Mouse (Mus musculus): ENCODE measurements at regions not wholly inside any gene's neighbourhood (a gene's known extent, or its start where the extent isn't known, plus 50 kb on each side); places are given as distances from the start of the nearest gene placed in this dataset.
"Not testable (repeated sequence)": the region's sequence is repeated elsewhere in the genome, so short reads cannot be mapped to it uniquely, and the experiment has no call there.

DNA sequence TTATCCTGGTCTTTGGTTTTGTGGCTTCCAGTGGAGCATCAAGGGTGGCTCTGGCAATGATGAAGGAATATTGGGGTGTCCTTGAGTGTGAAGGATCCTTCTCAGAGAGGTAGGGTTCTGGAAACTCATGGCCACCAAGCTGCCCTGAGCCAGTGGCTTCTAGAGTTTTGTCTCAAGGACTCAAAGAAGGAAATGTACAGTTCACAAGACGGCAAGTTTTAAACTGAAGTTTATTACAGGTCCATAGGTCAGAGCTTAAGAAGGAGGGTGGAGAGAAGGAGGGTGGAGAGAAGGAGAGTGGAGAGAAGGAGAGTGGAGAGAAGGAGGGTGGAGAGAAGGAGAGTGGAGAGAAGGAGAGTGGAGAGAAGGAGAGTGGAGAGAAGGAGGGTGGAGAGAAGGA is 178.0 kb downstream of the Wdr11 start:
- DNase-seq (ENCODE audit: extremely low spot score, low read depth, low spot score) = not testable (repeated sequence)

DNA sequence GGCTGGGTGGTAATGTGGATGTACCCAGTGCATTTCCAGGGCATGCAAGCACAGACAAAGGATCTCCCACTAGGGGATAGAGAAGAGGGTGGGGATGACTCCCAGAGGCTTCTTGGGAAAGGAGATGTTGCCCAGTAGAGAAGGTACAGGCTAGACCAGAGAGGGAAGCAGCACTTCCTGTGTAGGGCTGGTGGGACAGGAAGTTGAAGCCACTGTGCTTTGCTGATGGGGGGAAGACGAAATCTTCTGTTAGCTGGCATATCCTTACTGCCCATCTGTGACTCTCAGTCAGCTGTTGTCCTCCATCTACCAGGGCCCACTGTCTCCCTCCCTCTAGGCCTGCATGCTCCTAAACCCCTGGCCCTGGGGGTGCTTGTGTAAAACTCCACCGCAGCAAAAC is 180.2 kb downstream of the Wdr11 start:
- no peak for DNase-seq (ENCODE audit: extremely low spot score, low read depth, low spot score)

DNA sequence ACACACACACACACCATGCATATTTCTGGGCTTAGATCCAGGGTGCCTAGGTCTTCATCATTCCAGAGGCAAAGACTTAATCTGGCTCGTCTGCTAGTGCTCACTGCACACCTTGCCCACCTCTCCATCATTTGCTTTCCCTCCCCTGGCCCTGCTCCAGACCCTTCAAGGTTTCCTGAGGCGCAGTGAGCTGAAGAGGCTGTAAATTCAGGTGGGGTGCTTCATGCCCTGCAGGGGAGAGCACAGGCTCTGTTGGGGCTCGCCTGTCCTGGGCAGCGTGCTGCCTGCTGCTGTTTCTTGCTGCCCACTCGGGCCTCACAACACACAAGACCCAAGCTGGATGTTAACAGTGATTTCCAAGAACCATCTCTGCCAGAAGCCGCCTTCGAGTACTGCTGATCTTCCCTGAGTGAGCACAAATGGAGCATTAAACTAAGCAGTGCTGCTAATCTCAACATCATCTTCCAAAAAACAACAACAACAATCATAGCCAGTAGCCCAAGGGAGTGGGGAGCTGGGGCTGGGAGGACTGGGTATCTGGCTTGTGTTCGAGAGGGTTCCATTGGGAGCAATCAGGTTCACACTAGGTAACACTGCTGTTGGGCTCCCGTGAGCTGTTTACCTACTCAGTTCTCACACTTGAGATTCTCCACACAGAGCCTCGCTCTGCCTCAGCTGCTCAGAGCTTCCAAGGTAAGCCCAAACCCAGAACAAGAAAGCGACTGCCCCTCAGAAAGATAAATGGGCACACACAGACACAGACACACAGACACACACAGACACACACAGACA is 181.1 kb downstream of the Wdr11 start:
- no peak for DNase-seq (ENCODE audit: extremely low spot score, low read depth, low spot score)

DNA sequence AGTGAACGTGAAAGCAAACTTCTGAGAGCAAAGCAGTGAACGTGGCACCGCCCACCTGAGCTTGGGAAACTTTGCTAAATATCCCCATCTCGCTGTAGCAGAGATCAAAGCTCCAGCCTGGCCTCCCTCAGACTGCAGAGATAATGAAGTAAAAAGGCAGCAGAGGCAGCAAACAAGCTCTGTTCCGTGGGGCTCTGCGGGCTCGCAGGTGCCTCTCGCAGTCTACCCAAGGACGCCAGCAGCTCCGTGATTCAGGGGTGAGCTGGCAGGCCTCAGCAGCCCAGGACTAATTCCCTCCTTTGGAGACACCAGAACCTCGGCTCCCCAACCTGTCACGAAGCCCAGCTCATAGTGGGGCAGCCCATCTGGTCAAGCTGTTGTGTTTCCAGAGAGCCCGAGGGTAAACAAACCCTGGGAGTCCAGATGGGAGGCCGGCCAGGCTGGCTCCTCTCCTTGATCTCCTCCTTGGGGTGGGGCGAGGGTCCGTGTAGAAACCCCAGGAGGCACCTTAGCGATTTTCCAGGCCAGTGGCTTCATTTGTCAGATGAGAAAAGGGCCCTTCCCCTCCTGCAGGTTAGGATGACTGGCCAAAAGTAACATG is 182.7 kb downstream of the Wdr11 start:
- no peak for DNase-seq (ENCODE audit: extremely low spot score, low read depth, low spot score)

DNA sequence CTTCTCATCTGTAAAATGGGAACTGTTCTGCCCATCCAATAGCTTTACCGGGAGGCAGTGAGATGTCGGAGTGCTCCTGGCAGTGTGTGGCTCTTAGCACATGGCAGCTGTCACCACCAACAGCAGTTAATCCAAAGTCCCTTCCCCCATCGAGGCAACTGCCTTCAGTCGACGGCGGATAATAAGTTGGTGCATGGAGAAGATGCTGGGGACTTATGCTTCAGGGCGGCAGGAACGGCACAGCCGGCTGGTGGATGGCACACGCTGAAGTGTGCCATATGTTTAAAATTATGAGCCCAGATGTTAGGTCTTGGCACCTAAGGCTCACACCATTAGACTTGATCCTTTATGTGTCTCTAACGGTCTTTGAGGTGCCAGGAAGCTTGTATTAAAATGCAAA is 183.5 kb downstream of the Wdr11 start:
- no peak for DNase-seq (ENCODE audit: extremely low spot score, low read depth, low spot score)

DNA sequence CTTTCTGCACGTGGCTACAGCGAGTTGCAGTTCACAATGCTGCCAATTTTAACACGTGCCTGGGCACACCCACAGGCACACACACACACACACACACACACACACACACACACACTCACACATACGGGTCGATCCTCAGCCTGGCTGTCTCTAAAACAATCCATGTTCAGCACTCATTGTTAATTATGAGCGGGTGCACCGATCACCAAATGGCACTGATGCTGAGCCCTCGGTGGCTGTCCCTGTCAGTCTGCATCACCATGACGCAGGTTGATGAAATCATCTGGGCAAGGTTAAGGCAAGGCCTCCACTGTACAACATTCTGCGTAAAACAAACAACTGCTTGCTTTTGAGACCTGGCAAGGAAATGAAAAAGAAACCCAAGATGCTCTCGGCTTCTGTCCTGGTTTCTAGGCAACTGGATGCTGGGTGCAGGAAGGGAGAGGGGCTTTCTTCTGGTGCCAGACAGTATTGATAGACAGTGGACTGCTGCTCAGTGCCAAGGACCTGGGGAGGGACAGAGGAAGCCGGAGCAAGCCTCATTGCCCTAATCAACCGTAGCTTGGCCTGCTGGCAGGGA is 187.3 kb downstream of the Wdr11 start:
- DNase-seq (ENCODE audit: extremely low spot score, low read depth, low spot score) = no peak

DNA sequence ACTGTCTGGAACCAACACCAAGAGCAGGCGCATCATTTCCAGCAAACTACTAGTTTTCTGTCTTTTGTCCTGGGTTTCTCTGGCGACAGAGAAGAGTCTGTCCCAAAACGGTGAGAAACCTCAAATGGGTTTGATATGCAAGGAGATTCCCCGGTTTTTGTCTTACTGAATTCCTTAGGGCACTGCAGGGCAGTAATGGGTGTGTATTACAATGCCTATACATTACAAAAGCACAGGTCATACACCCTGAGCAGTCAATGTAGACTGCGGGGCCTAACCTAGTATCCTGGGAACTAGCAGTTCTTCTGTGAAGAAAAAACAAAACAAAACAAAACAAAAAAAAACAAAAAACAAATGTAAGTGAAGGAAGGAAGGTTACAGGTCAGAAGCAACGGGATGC is 188.3 kb downstream of the Wdr11 start:
- DNase-seq (ENCODE audit: extremely low spot score, low read depth, low spot score) = no peak

DNA sequence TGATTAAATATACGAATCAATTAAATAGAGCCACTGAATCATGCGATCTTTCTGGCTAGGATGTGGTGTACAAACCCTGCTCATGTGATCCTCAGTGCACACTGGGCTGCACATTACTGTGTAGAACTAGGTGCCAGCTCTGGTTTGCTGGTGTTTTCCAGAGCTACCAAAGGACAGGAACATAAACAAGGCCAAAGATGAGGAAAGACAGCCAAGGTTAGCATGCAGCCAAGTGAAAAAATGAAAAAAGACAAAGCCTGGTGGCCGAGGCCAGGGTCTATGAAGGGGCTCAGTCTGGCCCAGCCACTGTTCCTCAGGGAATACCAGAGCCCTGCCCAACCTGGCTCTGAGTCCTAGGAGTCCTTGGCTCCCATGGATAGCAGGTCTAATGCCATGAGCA is 190.1 kb downstream of the Wdr11 start:
- DNase-seq (ENCODE audit: extremely low spot score, low read depth, low spot score) = no peak

DNA sequence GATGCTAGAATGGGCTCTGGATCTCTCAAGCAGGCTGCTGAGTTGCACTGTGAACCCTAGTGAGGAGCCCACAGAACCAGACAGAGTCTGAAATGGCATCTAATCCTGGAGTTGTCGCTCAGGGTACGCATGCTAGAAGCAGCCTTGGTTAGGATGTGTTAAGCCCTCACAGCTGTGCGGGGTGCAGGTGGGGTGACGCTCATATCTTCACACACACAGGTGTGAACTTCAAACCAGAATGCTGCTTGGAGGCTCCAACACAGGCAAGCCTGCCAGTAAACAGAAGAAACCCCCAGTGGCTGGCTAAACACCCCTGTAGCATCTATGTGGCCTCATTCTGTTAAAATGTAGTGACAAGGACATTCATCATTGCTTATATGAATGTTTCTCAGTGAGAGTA is 193.3 kb downstream of the Wdr11 start:
- DNase-seq (ENCODE audit: extremely low spot score, low read depth, low spot score) = no peak

DNA sequence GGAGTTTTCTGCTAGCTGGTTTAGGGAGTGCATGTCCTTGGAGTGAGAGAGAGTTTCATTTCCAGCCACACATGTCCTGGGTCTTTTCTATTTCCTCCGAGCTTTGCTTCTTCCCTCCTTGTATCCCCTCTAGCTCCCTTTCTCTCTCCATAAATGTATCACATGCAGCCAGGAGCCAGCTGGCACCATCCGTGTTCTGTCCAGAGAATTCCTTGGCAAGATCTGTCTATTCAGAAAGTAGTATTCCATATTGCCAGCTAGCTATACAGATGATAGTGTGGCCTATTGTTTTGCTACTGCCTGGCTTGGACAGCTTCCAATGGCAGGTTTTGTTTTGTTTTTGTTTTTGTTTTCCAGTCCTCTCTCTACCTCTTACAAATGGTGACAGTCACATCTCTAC is 195.3 kb downstream of the Wdr11 start:
- DNase-seq (ENCODE audit: extremely low spot score, low read depth, low spot score) = no peak

DNA sequence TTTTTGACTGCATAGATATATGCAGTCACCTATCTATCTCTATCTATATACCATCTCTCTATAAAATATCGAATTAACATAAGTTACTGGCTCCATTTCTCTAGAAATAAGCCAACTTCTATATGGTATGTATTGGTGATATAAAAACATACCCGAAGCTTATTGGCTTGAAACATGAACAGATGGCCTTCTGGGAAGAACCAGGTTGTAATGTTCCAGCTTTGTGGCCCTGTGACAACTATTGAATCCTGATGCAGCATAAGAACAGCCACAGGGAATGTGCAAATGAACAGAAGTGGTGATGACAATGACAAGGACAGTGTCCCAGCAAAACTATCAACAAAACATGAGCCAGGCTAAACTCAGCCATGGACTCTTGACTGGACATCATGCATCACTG is 196.1 kb downstream of the Wdr11 start:
- DNase-seq (ENCODE audit: extremely low spot score, low read depth, low spot score) = no peak

DNA sequence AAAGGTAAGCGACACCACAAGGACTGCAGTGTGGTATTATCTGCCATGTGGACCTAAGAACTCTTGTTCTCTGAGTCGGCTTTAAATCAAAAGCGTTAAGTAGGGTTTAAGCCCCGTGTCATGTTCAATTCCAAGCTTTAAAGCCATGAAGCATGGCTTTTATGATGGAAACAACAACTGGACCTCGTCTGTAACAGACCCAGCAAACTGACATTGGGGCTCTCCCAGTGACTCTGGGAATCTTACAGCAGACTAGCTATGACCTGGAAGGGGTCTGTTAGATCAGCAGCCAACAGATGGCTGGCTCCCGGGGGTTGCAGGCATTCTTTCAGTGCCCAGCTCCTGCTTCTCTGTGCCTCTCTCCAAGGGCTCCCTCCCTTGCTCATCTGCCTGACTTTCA is 197.8 kb downstream of the Wdr11 start:
- DNase-seq (ENCODE audit: extremely low spot score, low read depth, low spot score) = peak; percentile 74

DNA sequence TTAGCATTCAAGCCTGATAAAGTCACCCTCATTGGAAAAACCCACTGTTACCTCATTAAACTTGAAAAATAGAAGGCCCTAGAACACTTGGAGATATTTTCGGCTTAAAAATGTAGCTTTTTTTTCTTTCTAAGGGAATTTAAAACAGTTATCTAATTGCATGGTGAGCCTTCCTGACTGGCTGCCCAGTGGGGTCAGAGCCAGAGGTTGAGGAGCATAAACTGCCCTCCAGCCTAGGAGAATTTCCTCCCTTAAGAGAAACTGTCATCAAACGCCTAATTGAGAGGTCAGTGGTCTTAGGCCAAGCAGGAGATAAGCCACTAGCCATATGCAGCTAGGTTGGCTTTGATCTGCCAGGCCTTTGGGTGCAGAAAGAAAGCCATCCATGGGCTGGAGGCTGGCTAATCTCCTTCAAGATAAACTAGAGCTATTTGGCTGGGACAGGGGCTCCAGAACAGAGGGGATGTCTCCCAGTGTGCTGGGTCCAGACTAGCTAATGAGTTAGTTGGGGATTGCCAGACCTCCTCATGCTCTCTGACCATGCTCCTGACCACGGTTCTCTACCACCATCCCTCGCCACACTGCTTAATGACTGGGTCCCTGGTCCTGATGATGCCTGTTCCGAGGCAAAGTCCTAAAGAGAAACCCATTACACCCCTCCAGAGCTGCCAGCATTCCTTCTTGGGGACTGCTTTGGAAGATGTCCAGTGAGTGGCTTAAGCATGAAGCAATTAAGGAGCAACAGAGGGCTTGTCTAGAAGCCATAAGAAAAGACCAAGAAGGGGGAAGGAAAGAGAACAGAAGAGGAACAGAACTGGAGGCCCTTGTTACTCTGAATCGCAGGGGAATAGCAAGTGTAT is 199.2 kb downstream of the Wdr11 start:
- DNase-seq (ENCODE audit: extremely low spot score, low read depth, low spot score) = no peak

DNA sequence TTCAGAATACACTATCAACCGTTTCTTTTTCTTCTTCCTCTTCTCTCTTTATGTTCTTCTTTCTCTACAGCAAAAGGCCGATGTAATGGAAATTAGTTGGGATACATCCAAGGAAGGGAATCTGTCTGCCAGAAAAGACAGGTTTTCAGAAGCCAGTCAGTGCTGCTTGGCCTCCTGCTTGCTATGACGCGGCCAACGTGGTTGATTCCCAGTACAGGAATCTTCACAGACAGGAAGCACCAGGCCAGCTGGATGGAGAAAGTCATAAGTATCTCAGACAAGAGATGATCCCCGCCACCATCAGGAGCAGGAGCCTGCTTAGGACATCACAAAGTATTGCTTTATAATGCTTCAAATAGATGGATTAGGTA is 199.8 kb downstream of the Wdr11 start:
- no peak for DNase-seq (ENCODE audit: extremely low spot score, low read depth, low spot score)

DNA sequence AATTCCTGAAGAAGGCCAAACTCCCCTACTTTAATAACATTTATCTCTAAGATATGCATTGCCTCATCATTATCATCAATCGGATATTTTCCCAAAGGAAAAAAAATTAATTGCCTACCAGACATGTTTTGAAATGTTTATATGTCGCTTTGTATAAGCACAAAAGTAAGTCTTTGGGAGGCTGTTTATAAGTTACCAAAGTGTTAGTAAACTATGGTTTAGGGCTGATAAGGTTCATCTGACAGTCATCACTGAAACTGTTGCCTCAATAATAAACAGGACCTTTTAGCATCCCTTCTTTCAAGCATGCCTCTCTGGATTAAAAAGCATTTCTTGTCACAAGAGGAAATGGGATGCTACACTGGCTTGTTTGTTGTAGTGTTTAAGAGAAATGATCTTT is 202.1 kb downstream of the Wdr11 start:
- DNase-seq (ENCODE audit: extremely low spot score, low read depth, low spot score) = no peak

DNA sequence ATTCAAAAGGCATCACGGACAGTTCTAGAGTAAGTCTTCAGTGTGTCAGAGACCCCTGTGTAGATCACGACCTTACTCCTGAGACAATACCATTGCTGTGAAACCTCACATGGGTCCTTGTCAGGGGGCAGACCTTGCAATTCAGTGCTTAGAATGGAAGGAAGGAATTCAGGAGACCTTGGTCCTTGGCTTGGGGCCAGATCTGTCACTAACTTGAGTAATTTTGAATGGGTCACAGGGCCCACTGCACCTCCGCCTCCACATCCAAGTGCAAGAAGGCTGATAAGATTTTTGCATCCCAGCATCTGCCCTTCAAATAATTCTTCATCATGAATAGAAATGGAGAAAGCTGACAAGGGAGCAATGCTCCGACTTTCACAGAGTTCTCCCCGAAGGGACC is 202.6 kb downstream of the Wdr11 start:
- no peak for DNase-seq (ENCODE audit: extremely low spot score, low read depth, low spot score)

DNA sequence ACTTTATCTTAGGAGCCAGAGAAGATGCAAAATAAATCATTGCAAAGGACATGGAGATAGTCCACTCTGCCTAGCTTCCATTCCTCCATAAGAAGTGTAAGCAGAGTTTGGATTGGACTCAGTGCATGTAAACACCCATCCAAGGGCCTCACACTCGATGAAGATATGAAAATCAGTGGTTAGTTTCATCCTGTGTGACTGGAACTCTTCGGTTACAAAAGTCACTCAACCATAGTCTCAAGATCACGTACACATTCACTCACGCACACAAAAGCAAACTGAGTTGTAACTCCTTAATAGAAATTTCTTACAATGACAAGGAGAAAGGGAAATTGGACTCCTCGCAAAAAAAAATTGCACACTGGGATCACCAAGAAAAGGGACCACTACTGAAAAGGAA is 206.9 kb downstream of the Wdr11 start:
- DNase-seq (ENCODE audit: extremely low spot score, low read depth, low spot score) = no peak

DNA sequence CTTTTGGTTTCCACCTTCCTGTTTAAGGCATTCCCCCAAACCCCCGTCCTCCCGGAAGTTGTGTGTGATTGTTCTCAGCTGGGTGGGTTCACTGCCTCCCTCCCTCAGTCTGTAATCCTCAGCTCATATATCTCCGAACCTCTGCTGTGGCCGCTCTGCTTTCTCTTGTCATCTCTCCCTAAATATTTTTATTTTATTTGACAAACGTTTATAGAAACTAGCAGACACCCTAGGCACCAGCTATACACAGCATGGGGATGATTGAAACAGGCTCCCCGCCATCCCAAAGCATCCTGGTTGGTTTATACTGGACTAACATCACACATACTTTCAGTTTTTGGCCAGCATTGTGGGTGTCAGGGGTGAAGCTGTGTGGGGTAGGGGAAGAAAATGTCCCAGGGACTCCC is 208.8 kb downstream of the Wdr11 start:
- DNase-seq (ENCODE audit: extremely low spot score, low read depth, low spot score) = no peak

DNA sequence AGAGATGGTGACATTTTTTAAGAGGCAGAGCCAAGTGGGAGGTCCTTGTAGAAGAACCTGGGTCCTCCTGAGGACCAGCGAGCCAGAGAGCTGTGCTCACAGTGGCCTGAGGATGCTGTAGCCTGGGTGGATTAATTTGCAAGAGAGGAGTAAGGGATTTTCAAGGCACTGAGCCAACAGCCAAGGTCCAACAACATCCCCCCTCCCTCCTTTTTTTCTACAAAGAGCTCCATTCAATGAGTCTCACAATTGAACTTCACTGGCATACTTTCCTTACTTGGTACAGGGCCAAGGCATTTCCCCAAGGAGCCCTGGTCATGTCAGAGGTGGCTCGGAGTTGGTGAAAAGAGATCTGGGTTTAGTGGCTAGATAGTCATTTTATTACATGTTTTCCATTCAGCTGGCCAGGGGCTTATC is 209.8 kb downstream of the Wdr11 start:
- no peak for DNase-seq (ENCODE audit: extremely low spot score, low read depth, low spot score)

DNA sequence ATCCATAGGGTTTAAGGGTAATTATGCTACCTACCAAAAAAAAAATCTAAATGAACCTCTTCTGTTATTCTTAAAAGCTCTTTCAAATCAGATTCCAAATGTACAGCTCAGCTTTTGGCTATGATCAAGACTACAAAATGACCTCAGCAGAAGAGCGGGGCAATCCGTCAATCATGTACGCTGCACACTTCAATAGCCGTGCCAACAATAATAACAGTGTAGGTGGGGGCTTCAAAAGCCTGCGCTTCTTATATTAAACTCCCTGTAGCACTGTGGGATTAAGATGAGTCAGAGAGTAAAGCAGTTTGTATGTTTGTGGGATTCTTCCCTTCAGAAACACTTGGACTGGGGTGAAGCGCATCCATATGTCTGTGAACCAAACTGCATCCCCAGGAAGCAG is 210.5 kb downstream of the Wdr11 start:
- no peak for DNase-seq (ENCODE audit: extremely low spot score, low read depth, low spot score)

DNA sequence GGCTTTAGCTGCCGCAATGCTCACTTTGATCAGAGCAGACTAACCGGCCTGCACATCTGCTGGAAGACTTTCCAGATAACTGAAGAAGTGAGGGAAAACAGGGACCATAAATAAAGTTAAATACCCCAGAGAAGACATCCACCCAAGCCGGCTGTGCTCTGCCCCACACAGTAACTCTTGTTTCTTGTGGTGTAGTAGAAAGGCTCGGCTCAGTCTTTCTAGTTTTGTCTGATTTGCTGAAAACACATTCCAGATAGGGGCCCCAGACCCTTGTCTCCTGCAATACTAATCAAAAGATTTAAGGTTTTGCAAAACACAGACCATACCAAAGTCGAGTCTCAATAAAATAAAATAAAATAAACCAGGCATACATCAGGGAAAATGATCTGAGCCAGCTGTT is 213.7 kb downstream of the Wdr11 start:
- no peak for DNase-seq (ENCODE audit: extremely low spot score, low read depth, low spot score)

DNA sequence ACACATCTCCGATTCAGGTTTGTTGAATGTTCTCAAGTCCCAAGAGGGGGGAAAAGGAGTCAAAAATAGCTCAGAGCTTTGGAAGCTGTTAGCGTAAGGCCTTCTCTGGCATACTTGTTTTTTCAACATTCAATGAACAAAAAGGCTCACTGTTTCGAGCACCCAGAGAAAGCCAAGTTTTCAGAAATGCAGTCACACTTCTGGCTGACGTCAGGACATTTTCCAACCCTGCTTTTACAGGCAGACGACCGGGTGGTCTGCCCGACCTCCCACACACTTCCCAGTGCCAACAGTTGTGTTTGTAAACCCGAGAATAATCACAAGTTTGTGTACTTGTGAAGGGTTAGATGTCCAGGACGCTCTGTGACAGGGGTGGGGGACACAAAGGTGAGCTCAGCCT is 218.5 kb downstream of the Wdr11 start:
- no peak for DNase-seq (ENCODE audit: extremely low spot score, low read depth, low spot score)

All from hindlimb bud, embryonic 11.5 days (tissue).